Mouse (Mus musculus) hindbrain, embryonic 14.5 days (tissue): ENCODE measurements around the gene Armc6. TPM values are rescaled to one million over a fixed set of nuclear protein-coding genes. Genes with fewer than 3 reads are reported as not detected.

Experiments
- ATAC-seq: fragments of 200-750 bp; cut with Nextera tagmentation; 2 replicates; pipeline ENCODE4 v1.8.0; 2017; ENCODE audit warnings: moderate number of reproducible peaks, mild to moderate bottlenecking, moderate TSS enrichment, moderate library complexity; ENCODE audit not compliant: low FRiP score
- DNase-seq: peaks from one replicate; pipeline ENCODE4 v3.0.0-alpha.2; 2015; ENCODE audit warnings: low spot score
- H3K27ac ChIP-seq: fragments of 300-500 bp; sonication (generic); 2 replicates; pipeline ENCODE4 v1.5.1; 2014; ENCODE audit warnings: mild to moderate bottlenecking, moderate library complexity
- H3K27me3 ChIP-seq: fragments of 300-500 bp; sonication (generic); 2 replicates; pipeline ENCODE4 v1.6.1; 2014; ENCODE audit warnings: mild to moderate bottlenecking, low read length, mixed read lengths; ENCODE audit not compliant: control insufficient read depth, insufficient read depth
- H3K36me3 ChIP-seq: fragments of 300-500 bp; sonication (generic); replicated peaks from 2 replicates; pipeline ENCODE4 v1.6.1; 2014; ENCODE audit not compliant: control insufficient read depth, insufficient read depth
- H3K4me1 ChIP-seq: fragments of 300-500 bp; sonication (generic); replicated peaks from 2 replicates; pipeline ENCODE4 v1.6.1; 2014; ENCODE audit warnings: antibody characterized with exemption, low read length, mixed read lengths; ENCODE audit not compliant: control insufficient read depth, insufficient read depth
- H3K4me2 ChIP-seq: fragments of 300-500 bp; sonication (generic); replicated peaks from 2 replicates; pipeline ENCODE4 v1.6.1; 2014; ENCODE audit warnings: mild to moderate bottlenecking, moderate library complexity
- H3K4me3 ChIP-seq: fragments of 300-500 bp; sonication (generic); replicated peaks from 2 replicates; pipeline ENCODE4 v1.5.1; 2014; ENCODE audit warnings: mild to moderate bottlenecking, low read length
- H3K9ac ChIP-seq: fragments of 300-500 bp; sonication (generic); 2 replicates; pipeline ENCODE4 v1.6.1; 2014
- H3K9me3 ChIP-seq: fragments of 300-500 bp; sonication (generic); 2 replicates; pipeline ENCODE4 v1.6.1; 2016; ENCODE audit warnings: low read length; ENCODE audit not compliant: control insufficient read depth
- WGBS: fragments of 180-500 bp; shearing (Covaris S2); extraction: QIAGEN DNeasy Blood & Tissue Kit; methylation state at CpG from one replicate; pipeline ENCODE4 v1.1.7; 2014; 5-methylcytosine and 5-hydroxymethylcytosine counted together
- polyA plus RNA-seq: library from polyadenylated mRNA; unstranded; fragments of >200 nt; fragmentation: Nextera tagmentation; extraction: Ambion mirVana; gene quantifications from 2 replicates; pipeline ENCODE4 v1.2.1, GENCODE M21; 2014

Armc6 gene
- polyA plus RNA-seq, 1 experiment from 2014 or later: 97.6 TPM

GRCm38 (mm10) chr8:70268799-70269565 is 34.7 kb upstream of the Armc6 start:
- Histone ChIP-seq H3K36me3 (peaks cover 29% of the 10 kb centered on the region), H3K4me2 (no peak overlapping the region), H3K27ac (no peak overlapping the region), H3K4me1 (no peaks in the 10 kb centered on the region), H3K4me3 (no peak overlapping the region), H3K9me3 (no peaks in the 10 kb centered on the region), H3K27me3 (no peaks in the 10 kb centered on the region), H3K9ac (no peak overlapping the region)
- no peak for ATAC-seq
- 66% methylated on average over 11 of the region's 11 CpGs for WGBS
- peak; percentile 29 for DNase-seq

- DNase-seq (no peak), ATAC-seq (no peak)
- Histone ChIP-seq H3K27ac (no peak overlapping the region), H3K9me3 (no peaks in the 10 kb centered on the region), H3K9ac (no peak overlapping the region), H3K36me3 (peaks cover 36% of the 10 kb centered on the region), H3K4me1 (no peaks in the 10 kb centered on the region), H3K4me2 (no peak overlapping the region), H3K4me3 (no peak overlapping the region), H3K27me3 (no peaks in the 10 kb centered on the region)
- WGBS: 56% methylated on average over 5 of the region's 5 CpGs
These were observed 34.0 kb upstream of the Armc6 start for GRCm38 (mm10) chr8:70268311-70268710.

GRCm38 (mm10) chr8:70267674-70268073 is 33.4 kb upstream of the Armc6 start:
- Histone ChIP-seq H3K4me1 (no peaks in the 10 kb centered on the region), H3K9ac (no peak overlapping the region), H3K27ac (no peak overlapping the region), H3K4me2 (no peak overlapping the region), H3K4me3 (no peak overlapping the region), H3K9me3 (no peaks in the 10 kb centered on the region), H3K27me3 (no peaks in the 10 kb centered on the region), H3K36me3 (peaks cover 42% of the 10 kb centered on the region)
- 83% methylated on average over 3 of the region's 3 CpGs for WGBS
- DNase-seq: no peak
- ATAC-seq: no peak

DNA sequence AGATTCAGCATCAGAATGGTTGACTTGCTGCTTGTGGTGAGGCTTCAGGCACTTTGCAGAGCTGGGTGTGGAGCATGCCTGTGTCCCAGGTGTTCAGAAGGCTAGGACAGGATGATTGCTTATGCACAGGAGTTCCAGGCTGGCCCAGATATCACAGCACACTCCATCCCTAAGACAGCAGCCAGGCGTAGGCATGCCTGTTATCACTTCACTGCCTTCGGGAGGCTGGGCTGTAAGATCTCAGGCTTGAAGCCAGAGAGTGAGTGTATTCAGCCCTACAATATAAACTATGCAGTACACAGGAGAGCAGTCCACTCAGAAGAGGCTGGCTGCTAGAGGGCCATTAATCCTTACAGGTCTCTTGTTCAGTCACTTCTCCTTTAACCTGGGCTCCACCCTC is 24.8 kb upstream of the Armc6 start:
- 90% methylated on average over 2 of the region's 2 CpGs for WGBS
- no peak overlapping the region for H3K4me3 ChIP-seq

DNA sequence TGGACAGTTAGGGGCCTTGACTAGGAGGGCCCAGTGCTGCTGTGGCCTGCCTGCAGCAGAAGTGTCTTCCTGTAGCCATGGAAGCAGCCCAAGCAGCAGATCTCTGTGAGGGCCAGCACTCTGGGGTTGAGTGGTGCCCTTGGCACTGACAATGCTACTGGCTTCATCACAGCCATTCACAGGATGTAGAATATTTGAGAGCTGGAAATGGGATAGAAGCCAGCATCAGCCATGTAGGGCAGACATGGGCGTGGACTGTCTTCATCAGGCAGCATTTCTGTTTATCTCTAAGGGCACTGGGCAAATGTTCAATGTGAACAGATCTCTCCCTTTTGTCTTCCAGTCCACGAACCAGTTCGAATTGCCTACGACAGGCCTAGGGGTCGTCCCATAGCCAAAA is 24.3 kb upstream of the Armc6 start:
- Histone ChIP-seq H3K9me3 (no peaks in the 10 kb centered on the region), H3K36me3 (peaks cover 100% of the 10 kb centered on the region), H3K27ac (no peak overlapping the region), H3K4me2 (no peak overlapping the region), H3K27me3 (no peaks in the 10 kb centered on the region), H3K9ac (no peak overlapping the region), H3K4me3 (no peak overlapping the region), H3K4me1 (no peaks in the 10 kb centered on the region)
- 94% methylated on average over 5 of the region's 5 CpGs for WGBS
- DNase-seq (no peak), ATAC-seq (no peak)

More for the DNA sequence above, 24.8 kb upstream of the Armc6 start:
- DNase-seq (no peak), ATAC-seq (no peak)
- Histone ChIP-seq H3K27me3 (no peaks in the 10 kb centered on the region), H3K36me3 (peaks cover 100% of the 10 kb centered on the region), H3K4me2 (no peak overlapping the region), H3K27ac (no peak overlapping the region), H3K9ac (no peak overlapping the region), H3K9me3 (no peaks in the 10 kb centered on the region), H3K4me1 (no peaks in the 10 kb centered on the region)

- ATAC-seq (no peak), DNase-seq (no peak)
- Histone ChIP-seq H3K4me2 (no peak overlapping the region), H3K9me3 (no peaks in the 10 kb centered on the region), H3K36me3 (peaks cover 100% of the 10 kb centered on the region), H3K27me3 (no peaks in the 10 kb centered on the region), H3K4me1 (no peaks in the 10 kb centered on the region), H3K27ac (no peak overlapping the region), H3K4me3 (no peak overlapping the region), H3K9ac (no peak overlapping the region)
- 83% methylated on average over 3 of the region's 3 CpGs for WGBS
These were observed 23.2 kb upstream of the Armc6 start for GRCm38 (mm10) chr8:70257456-70257855.

DNA sequence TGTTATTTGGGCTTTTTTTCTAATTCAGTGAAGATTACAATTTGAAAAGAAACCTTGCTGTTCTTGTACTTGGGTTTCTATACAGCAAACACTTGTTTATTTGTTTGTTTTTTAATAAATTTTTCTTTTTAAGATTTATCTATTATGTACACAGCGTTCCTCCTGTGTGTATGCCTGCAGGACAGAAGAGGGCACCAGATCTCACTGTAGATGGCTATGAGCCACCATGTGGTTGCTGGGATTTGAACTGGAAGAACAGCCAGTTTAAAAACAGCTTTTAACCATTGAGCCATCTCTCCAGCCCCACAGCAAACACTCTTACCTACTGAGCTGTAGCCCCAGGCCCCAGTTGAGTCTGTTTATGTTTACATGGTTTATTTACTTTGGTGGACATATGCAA is 20.4 kb upstream of the Armc6 start:
- Histone ChIP-seq H3K4me2 (no peak overlapping the region), H3K4me3 (no peak overlapping the region), H3K9me3 (no peaks in the 10 kb centered on the region), H3K27ac (no peak overlapping the region), H3K36me3 (peaks cover 100% of the 10 kb centered on the region), H3K9ac (no peak overlapping the region), H3K4me1 (no peaks in the 10 kb centered on the region), H3K27me3 (no peaks in the 10 kb centered on the region)
- ATAC-seq (no peak), DNase-seq (no peak)
- 83% methylated on average over 1 of the region's 1 CpGs for WGBS

DNA sequence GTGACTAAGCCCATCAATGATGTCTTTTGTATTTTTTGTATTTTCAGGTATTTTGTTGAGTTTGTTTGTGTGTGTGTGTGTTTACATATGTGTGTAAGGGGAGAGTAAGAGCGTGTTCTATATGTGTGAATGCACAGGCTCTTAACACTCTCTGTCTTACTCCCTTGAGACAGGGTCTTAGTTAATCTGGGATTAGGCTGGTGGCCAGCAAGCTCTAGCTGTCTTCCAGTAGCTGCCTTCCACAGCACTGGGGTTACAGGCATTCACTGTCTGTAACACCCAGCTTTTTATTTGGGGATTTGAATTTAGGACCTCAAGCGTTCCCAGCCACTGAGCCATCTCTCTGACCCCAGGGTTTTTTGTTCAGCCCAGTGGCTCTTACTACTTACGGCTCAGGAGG is 13.6 kb upstream of the Armc6 start:
- Histone ChIP-seq H3K27me3 (no peaks in the 10 kb centered on the region), H3K9ac (no peak overlapping the region), H3K4me3 (no peak overlapping the region), H3K36me3 (peaks cover 98% of the 10 kb centered on the region), H3K9me3 (no peaks in the 10 kb centered on the region), H3K27ac (no peak overlapping the region), H3K4me1 (peaks cover 9% of the 10 kb centered on the region), H3K4me2 (no peak overlapping the region)
- DNase-seq (no peak), ATAC-seq (no peak)
- WGBS: 86% methylated on average over 3 of the region's 3 CpGs

GRCm38 (mm10) chr8:70246622-70247021 is 12.4 kb upstream of the Armc6 start:
- 96% methylated on average over 6 of the region's 6 CpGs for WGBS
- ATAC-seq: no peak
- H3K36me3 ChIP-seq: peaks cover 98% of the 10 kb centered on the region

GRCm38 (mm10) chr8:70240642-70241041 is 6.4 kb upstream of the Armc6 start:
- no peaks in the 10 kb centered on the region for H3K27me3 ChIP-seq
- H3K36me3 ChIP-seq: peaks cover 92% of the 10 kb centered on the region
- WGBS: 93% methylated on average over 5 of the region's 5 CpGs
- no peaks in the 10 kb centered on the region for H3K9me3 ChIP-seq
- H3K4me2 ChIP-seq: no peak overlapping the region
- no peak overlapping the region for H3K9ac ChIP-seq
- DNase-seq (no peak), ATAC-seq (no peak)
- H3K4me3 ChIP-seq: no peak overlapping the region
- peaks cover 15% of the 10 kb centered on the region for H3K4me1 ChIP-seq
- no peak overlapping the region for H3K27ac ChIP-seq

More at GRCm38 (mm10) chr8:70246622-70247021, 12.4 kb upstream of the Armc6 start:
- Histone ChIP-seq H3K9ac (no peak overlapping the region), H3K4me3 (no peak overlapping the region), H3K4me2 (no peak overlapping the region), H3K27me3 (no peaks in the 10 kb centered on the region), H3K27ac (no peak overlapping the region), H3K4me1 (peaks cover 9% of the 10 kb centered on the region), H3K9me3 (no peaks in the 10 kb centered on the region)
- no peak for DNase-seq
